Mouse (Mus musculus) E14TG2a.4 (cell line): ENCODE data around the gene Syne1.

ENCODE experiments used
- CTCF ChIP-seq: conservative IDR thresholded peaks from 2 replicates; pipeline ENCODE4 v1.5.1; 2014; ENCODE audit warnings: low read length
- NANOG ChIP-seq: IDR thresholded peaks from 2 replicates; pipeline ENCODE4 v1.6.1; 2014; ENCODE audit warnings: borderline replicate concordance, low read length, mixed read lengths
- POU5F1 ChIP-seq: IDR thresholded peaks from 2 replicates; pipeline ENCODE4 v1.6.1; 2014; ENCODE audit warnings: low read length, borderline replicate concordance

DNA sequence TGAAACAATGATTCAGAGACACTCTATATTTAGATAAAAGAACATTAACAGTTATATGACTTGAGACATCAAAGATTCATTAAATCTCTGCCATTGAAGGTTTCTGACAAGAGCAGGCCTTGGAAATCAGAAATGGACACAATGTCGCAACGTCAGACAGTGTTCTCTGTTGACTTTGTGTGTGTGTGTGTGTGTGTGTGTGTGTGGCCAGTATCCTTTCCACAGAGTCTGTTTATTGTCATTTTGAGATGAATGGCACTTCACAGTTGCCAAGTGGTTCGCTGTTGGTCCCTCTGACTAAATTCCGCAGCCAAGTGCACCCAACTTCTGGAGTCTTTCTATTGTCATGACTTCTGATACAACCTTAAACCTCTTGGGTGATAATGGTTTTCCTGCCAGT lies 577.0 kb downstream of the Syne1 start:
- TF ChIP-seq CTCF, result no peak
- TF ChIP-seq POU5F1, result no peak
- TF ChIP-seq NANOG, result no peak
